Mouse (Mus musculus) small intestine, adult 2 months (tissue): ENCODE data around the gene Nlgn2.

Experiments used
- CTCF ChIP-seq: fragments of 200-500 bp; IDR thresholded peaks from 2 replicates; pipeline ENCODE4 v1.5.1; 2012; ENCODE audit warnings: low read depth, mild to moderate bottlenecking, control low read depth, inconsistent platforms, low read length, moderate library complexity, mixed read lengths; ENCODE audit not compliant: insufficient replicate concordance, insufficient read length; ENCODE audit errors: extremely low read depth
- POLR2A ChIP-seq: fragments of 200-500 bp; IDR thresholded peaks from 2 replicates; pipeline ENCODE4 v1.6.1; 2012; ENCODE audit warnings: low read depth, mild to moderate bottlenecking, control low read depth, inconsistent platforms, low read length, moderate library complexity

DNA sequence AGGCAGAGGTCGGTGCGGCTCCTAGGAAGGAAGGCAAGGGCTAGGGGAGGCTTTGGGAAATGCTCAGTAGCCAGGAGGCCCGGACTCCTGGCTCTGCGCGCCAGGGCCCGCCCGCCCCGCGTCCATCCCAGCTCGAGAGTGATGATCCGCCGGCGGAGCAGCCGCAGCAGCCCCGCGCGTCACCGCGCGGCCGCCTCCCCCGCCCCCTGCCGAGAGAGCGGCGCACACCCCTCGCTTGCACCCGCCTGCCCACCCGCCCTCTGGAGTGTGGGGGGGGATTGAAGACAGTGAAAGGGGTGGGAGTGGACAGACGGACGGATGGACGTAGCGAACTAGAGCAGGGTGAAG is at the start of gene Nlgn2:
- TF ChIP-seq POLR2A (no peak), CTCF (no peak)
